Mouse (Mus musculus): ENCODE results near the gene Itgb5. TPM values are rescaled to one million over a fixed set of nuclear protein-coding genes. Genes with fewer than 3 reads are reported as not detected.

The Itgb5 gene
- polyA plus RNA-seq, 1 experiment: 36.7 TPM

GRCm38 (mm10) chr16:33833429-33833753 is 3.9 kb downstream of the Itgb5 start:
- TF ChIP-seq CTCF (IDR thresholded peaks at IDR 0.05; ENCODE audit: borderline replicate concordance, extremely low read depth, insufficient read depth, insufficient read length): no peak
- TF ChIP-seq POLR2A (IDR thresholded peaks at IDR 0.05; ENCODE audit: borderline replicate concordance, extremely low read depth, insufficient read depth, insufficient read length, poor library complexity, severe bottlenecking): no peak

GRCm38 (mm10) chr16:33833781-33834482 is 4.5 kb downstream of the Itgb5 start:
- DNase-seq (ENCODE audit: low read depth): peak; percentile 71
- TF ChIP-seq POLR2A (IDR thresholded peaks at IDR 0.05; ENCODE audit: borderline replicate concordance, extremely low read depth, insufficient read depth, insufficient read length, poor library complexity, severe bottlenecking) (no peak), CTCF (IDR thresholded peaks at IDR 0.05; ENCODE audit: borderline replicate concordance, extremely low read depth, insufficient read depth, insufficient read length) (no peak)

More at GRCm38 (mm10) chr16:33833429-33833753, 3.9 kb downstream of the Itgb5 start:
- no peak for DNase-seq (ENCODE audit: low read depth)

GRCm38 (mm10) chr16:33836676-33837075 is 7.2 kb downstream of the Itgb5 start:
- TF ChIP-seq POLR2A (IDR thresholded peaks at IDR 0.05; ENCODE audit: borderline replicate concordance, extremely low read depth, insufficient read depth, insufficient read length, poor library complexity, severe bottlenecking) (no peak), CTCF (IDR thresholded peaks at IDR 0.05; ENCODE audit: borderline replicate concordance, extremely low read depth, insufficient read depth, insufficient read length) (no peak)
- no peak for DNase-seq (ENCODE audit: low read depth)

- TF ChIP-seq CTCF (IDR thresholded peaks at IDR 0.05; ENCODE audit: borderline replicate concordance, extremely low read depth, insufficient read depth, insufficient read length): no peak
- DNase-seq (ENCODE audit: low read depth): no peak
These were observed 7.7 kb downstream of the Itgb5 start for GRCm38 (mm10) chr16:33837191-33837590.

- no peak for DNase-seq (ENCODE audit: low read depth)
- TF ChIP-seq CTCF (IDR thresholded peaks at IDR 0.05; ENCODE audit: borderline replicate concordance, extremely low read depth, insufficient read depth, insufficient read length): no peak
- TF ChIP-seq POLR2A (IDR thresholded peaks at IDR 0.05; ENCODE audit: borderline replicate concordance, extremely low read depth, insufficient read depth, insufficient read length, poor library complexity, severe bottlenecking): no peak
These were observed 11.2 kb downstream of the Itgb5 start for GRCm38 (mm10) chr16:33840616-33841015.

- peak; percentile 43 for DNase-seq (ENCODE audit: low read depth)
- no peak for TF ChIP-seq CTCF (IDR thresholded peaks at IDR 0.05; ENCODE audit: borderline replicate concordance, extremely low read depth, insufficient read depth, insufficient read length)
- no peak for TF ChIP-seq POLR2A (IDR thresholded peaks at IDR 0.05; ENCODE audit: borderline replicate concordance, extremely low read depth, insufficient read depth, insufficient read length, poor library complexity, severe bottlenecking)
These were observed 12.8 kb downstream of the Itgb5 start for GRCm38 (mm10) chr16:33842081-33842880.

GRCm38 (mm10) chr16:33844150-33844611 is 14.7 kb downstream of the Itgb5 start:
- TF ChIP-seq POLR2A (IDR thresholded peaks at IDR 0.05; ENCODE audit: borderline replicate concordance, extremely low read depth, insufficient read depth, insufficient read length, poor library complexity, severe bottlenecking) (no peak), CTCF (IDR thresholded peaks at IDR 0.05; ENCODE audit: borderline replicate concordance, extremely low read depth, insufficient read depth, insufficient read length) (no peak)
- DNase-seq (ENCODE audit: low read depth): no peak

- TF ChIP-seq CTCF (IDR thresholded peaks at IDR 0.05; ENCODE audit: borderline replicate concordance, extremely low read depth, insufficient read depth, insufficient read length) (no peak), POLR2A (IDR thresholded peaks at IDR 0.05; ENCODE audit: borderline replicate concordance, extremely low read depth, insufficient read depth, insufficient read length, poor library complexity, severe bottlenecking) (no peak)
- DNase-seq (ENCODE audit: low read depth): no peak
These were observed 15.4 kb downstream of the Itgb5 start for GRCm38 (mm10) chr16:33844866-33845265.

GRCm38 (mm10) chr16:33853271-33853670 is 23.8 kb downstream of the Itgb5 start:
- no peak for TF ChIP-seq CTCF (IDR thresholded peaks at IDR 0.05; ENCODE audit: borderline replicate concordance, extremely low read depth, insufficient read depth, insufficient read length)

GRCm38 (mm10) chr16:33858766-33859165 is 29.3 kb downstream of the Itgb5 start:
- TF ChIP-seq CTCF (IDR thresholded peaks at IDR 0.05; ENCODE audit: borderline replicate concordance, extremely low read depth, insufficient read depth, insufficient read length) (no peak), POLR2A (IDR thresholded peaks at IDR 0.05; ENCODE audit: borderline replicate concordance, extremely low read depth, insufficient read depth, insufficient read length, poor library complexity, severe bottlenecking) (no peak)

More at GRCm38 (mm10) chr16:33853271-33853670, 23.8 kb downstream of the Itgb5 start:
- no peak for DNase-seq (ENCODE audit: low read depth)

GRCm38 (mm10) chr16:33859380-33859779 is 29.9 kb downstream of the Itgb5 start:
- no peak for TF ChIP-seq POLR2A (IDR thresholded peaks at IDR 0.05; ENCODE audit: borderline replicate concordance, extremely low read depth, insufficient read depth, insufficient read length, poor library complexity, severe bottlenecking)
- no peak for TF ChIP-seq CTCF (IDR thresholded peaks at IDR 0.05; ENCODE audit: borderline replicate concordance, extremely low read depth, insufficient read depth, insufficient read length)
- no peak for DNase-seq (ENCODE audit: low read depth)

More at GRCm38 (mm10) chr16:33858766-33859165, 29.3 kb downstream of the Itgb5 start:
- DNase-seq (ENCODE audit: low read depth): no peak

All from brain, embryonic 14.5 days (tissue).